Mouse (Mus musculus) CD4-positive, CD25-positive, alpha-beta regulatory T cell, adult 2 months (primary cell): ENCODE measurements around the gene Szrd1.

ENCODE experiments used
- DNase-seq: peaks from one replicate; pipeline ENCODE4 v3.0.0-alpha.2; 2012; ENCODE audit warnings: low read depth, low spot score

Gene Szrd1

GRCm38 (mm10) chr4:141067516-141068046 is 72.0 kb downstream of the Szrd1 start:
- DNase-seq = no peak

- no peak for DNase-seq
Measured at GRCm38 (mm10) chr4:141066709-141067515, 72.7 kb downstream of the Szrd1 start.

GRCm38 (mm10) chr4:141065123-141065522 is 74.5 kb downstream of the Szrd1 start:
- peak; percentile 96 for DNase-seq

- DNase-seq = no peak
Measured at GRCm38 (mm10) chr4:141064104-141064659, 75.4 kb downstream of the Szrd1 start.
